Mouse (Mus musculus): ENCODE results near the gene Sars.

Sars gene

DNA sequence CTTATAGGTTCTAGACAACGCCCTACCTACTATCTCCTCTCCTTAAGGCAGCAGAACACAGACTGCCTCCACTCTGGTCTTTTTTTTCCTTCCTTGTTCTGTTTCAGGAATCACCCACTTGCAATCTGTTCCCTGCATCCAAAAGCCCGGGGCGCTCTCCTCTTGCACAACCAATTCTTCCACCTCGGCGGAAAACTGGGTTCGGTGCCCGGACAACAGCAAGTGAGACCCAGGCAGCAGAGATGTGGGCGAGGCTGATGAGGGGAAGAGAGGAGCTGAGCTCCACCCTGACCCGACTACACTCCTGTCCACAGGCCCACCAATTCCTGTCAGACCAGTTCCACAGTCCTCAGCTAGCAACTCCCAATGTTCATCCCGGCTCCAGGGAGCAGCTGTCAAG lies 58.8 kb downstream of the Sars start:
- no peak for DNase-seq

- no peak for DNase-seq
Measured at GRCm38 (mm10) chr3:108384425-108384824, 60.6 kb downstream of the Sars start.

- peak; percentile 90 to 92 for DNase-seq
Measured at GRCm38 (mm10) chr3:108383485-108384354, 61.3 kb downstream of the Sars start, which contains the start of gene Psrc1. Psrc1 (plus strand) TSS chr3:108383839.

DNA sequence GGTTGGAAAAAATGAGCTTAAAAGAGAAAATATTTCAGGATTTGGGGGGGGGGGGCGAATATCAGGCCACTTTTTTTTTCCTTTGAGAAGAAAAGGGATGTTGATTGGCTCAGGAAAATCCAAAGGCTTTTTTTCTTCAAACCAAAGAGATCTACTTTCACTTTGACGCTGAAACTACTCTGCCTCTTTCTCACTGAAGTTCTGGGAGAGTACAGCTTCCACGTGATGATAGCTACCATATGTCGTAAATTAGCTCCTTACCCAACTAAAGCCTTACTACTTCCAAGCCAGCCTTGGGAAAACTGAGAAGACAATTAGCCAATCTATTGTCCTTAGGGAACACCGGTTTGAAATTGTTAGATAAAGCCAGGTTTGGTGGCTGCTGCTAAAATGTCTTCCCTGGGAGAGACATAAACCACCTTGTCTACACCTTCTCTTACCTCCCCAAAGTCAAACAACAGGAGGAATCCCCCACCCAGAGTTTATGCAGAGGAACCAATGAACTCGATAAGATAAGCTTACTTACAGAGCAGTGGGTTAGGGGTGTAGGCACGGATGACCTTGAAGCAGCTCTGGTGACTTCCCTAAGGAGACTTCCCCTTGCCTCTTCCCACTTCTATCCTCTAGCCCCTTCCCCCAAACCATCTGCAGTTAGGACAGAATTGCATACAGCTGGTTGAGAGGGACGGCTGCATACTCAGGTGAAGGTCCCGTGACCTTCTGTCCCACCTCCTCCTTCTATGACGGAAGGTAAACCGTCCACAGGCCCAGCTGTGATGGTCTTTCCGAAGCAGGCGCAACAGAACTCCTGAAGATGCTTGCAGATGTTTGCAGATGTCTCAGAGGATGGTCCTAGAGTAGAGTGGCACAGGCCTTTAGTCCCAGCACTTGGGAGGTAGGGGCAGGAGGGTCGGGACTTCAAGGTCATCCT lies 62.8 kb downstream of the Sars start:
- DNase-seq = no peak

DNA sequence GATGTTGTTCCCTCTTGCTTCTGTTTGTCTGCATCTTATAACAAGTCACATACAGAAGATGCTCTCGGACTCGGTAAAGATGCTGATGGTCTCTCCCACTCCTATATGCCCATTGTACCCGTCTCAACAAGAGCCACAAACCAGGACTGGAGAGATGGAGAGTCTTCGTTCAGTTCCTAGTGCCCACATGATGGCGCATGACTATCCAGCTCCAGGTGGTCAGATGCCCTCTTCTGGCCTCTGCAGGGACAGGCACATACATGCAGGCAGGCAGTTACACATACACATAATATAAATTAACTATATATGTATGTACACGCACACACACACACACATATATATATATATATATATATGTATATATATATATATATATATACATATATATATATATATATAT lies 64.3 kb downstream of the Sars start:
- no peak for DNase-seq

GRCm38 (mm10) chr3:108378875-108379663 lies 65.9 kb downstream of the Sars start:
- no peak for DNase-seq

All from lung, adult 18-20 months (tissue).